Mouse (Mus musculus): Measurements from ENCODE around the gene Trpv4.

- TF ChIP-seq POLR2A (IDR thresholded peaks at IDR 0.05; ENCODE audit: low read depth, low read length) (no peak), CTCF (IDR thresholded peaks at IDR 0.05; ENCODE audit: extremely low read depth, insufficient read depth, insufficient read length, insufficient replicate concordance) (no peak)
Measured at GRCm38 (mm10) chr5:114647211-114647974, 10.8 kb downstream of the Trpv4 start.

Measured in spleen, adult 2 months (tissue).